Mouse (Mus musculus) embryonic fibroblast, embryonic 13.5 days (primary cell): Measurements from ENCODE around the gene Kcnh5. TPM values are rescaled to one million over a fixed set of nuclear protein-coding genes. Genes with fewer than 3 reads are reported as not detected.

Experiments
- H3K27ac ChIP-seq: 2 replicates; pipeline ENCODE4 v1.5.1; 2012; ENCODE audit warnings: low read length, control low read depth, inconsistent platforms; ENCODE audit not compliant: insufficient read depth
- H3K4me1 ChIP-seq: 2 replicates; pipeline ENCODE4 v1.6.1; 2011; ENCODE audit warnings: low read length; ENCODE audit not compliant: control insufficient read depth, insufficient read depth
- H3K4me3 ChIP-seq: 2 replicates; pipeline ENCODE4 v1.5.1; 2011; ENCODE audit warnings: mild to moderate bottlenecking, control low read depth, low read length; ENCODE audit not compliant: insufficient read depth
- CTCF ChIP-seq: IDR thresholded peaks from 2 replicates; pipeline ENCODE4 v1.5.1; 2011; ENCODE audit warnings: mild to moderate bottlenecking, control low read depth, low read length, moderate library complexity, borderline replicate concordance; ENCODE audit not compliant: insufficient read depth
- POLR2A ChIP-seq: IDR thresholded peaks from 2 replicates; pipeline ENCODE4 v1.6.1; 2011; ENCODE audit warnings: low read depth, mild to moderate bottlenecking, control low read depth, low read length, moderate library complexity
- polyA plus RNA-seq: library from polyadenylated mRNA; stranded (reverse); fragments of >200 nt; gene quantifications from 2 replicates; pipeline ENCODE4 v1.2.4, GENCODE M21; 2011; ENCODE audit warnings: low read depth; ENCODE audit not compliant: missing spikeins, insufficient read length

Gene Kcnh5
- 0.12 TPM in 1 of 2 replicates, not detected in the other for polyA plus RNA-seq

DNA sequence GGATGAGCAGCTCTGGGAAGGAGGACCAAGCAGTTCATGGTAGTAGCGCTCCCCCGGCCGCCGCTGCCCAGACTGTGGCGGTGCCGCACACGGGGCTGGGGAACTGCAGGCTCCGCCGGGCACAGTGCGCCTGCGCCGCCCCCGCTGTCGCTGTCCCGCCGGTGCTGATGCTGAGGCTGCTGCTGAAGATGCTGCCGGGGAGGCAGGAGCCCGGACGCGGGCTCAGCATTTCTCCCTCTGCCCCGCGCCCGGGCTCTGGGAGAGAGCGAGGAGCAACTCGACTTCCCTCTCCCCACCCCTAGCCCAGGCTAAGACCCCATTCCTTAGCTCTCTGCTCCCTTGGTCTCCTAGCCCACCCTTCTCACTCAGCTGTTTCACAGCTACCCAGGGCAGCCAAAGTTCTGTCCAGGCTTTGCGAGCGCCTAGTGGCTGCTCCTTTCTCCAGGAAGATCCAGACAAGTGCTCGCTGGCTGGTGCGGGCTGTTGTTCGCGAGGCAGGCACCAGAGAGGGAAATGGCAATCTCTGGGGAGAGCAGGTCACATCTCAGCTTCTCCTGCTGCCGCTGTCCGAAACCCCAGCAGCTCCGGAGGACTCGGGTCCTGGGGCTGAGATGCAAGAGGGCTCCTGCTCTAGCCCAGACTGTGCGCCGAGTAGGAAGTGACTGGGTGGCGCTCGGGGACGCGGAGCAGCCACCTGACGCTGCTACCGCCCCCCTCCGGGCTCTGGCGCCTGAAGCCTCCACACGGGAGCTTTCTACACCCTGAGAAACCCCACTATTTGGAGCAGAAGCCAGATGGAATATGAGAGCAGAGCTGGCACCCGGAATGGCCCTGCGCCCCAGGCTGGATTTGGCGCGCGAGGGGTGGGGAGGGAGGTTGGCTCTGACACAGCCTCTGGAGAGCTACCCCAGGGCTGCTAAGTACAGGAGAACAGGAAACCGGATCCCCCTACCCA, at the start of gene Kcnh5:
TSS of gene Kcnh5 (minus strand) at position 642 of the 955 bp plus-strand sequence.
- H3K4me3 ChIP-seq: peak within 1 kb of the TSS; percentile 13
- no peak within 1 kb of the TSS for H3K27ac ChIP-seq
- TF ChIP-seq POLR2A: no peak
- no peak for TF ChIP-seq CTCF
- no peaks in the 10 kb centered on the region for H3K4me1 ChIP-seq

DNA sequence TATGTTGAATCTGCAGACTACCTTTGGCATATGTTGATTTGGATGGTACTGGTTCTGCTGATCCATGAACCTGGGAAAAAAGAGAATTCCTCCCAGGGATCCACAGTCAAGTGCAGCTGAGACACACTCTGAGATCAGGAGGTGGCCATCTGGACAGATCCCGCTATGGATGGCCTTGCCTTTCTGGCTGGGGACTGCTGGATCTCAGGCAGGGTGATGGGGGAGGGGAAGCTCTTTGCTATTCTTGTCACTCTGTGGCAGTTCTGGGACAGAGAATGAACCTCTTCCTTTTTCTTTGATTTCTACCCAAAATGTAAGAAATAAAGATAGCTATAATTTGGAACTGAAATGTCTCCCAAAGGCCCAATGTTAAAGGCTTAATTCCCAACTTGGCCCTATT, 46.8 kb upstream of the Kcnh5 start:
- no peak for TF ChIP-seq POLR2A
- no peak for TF ChIP-seq CTCF
- no peak overlapping the region for H3K27ac ChIP-seq
- no peaks in the 10 kb centered on the region for H3K4me1 ChIP-seq

GRCm38 (mm10) chr12:75189413-75189812, 12.3 kb upstream of the Kcnh5 start:
- Histone ChIP-seq H3K27ac (no peak overlapping the region), H3K4me3 (no peak overlapping the region), H3K4me1 (no peaks in the 10 kb centered on the region)
- TF ChIP-seq POLR2A (no peak), CTCF (no peak)

More for the DNA sequence above, 46.8 kb upstream of the Kcnh5 start:
- no peak overlapping the region for H3K4me3 ChIP-seq

GRCm38 (mm10) chr12:75182646-75183045, 5.5 kb upstream of the Kcnh5 start:
- TF ChIP-seq POLR2A (no peak), CTCF (no peak)
- Histone ChIP-seq H3K4me1 (no peaks in the 10 kb centered on the region), H3K27ac (no peak overlapping the region), H3K4me3 (no peak overlapping the region)

GRCm38 (mm10) chr12:75179491-75179890, 2.4 kb upstream of the Kcnh5 start:
- TF ChIP-seq POLR2A: no peak
- no peak for TF ChIP-seq CTCF
- Histone ChIP-seq H3K4me1 (no peaks in the 10 kb centered on the region), H3K4me3 (no peak overlapping the region), H3K27ac (no peak overlapping the region)

- Histone ChIP-seq H3K4me3 (no peak overlapping the region), H3K27ac (no peak overlapping the region), H3K4me1 (no peaks in the 10 kb centered on the region)
- no peak for TF ChIP-seq CTCF
- no peak for TF ChIP-seq POLR2A
These were observed 506 bp upstream of the Kcnh5 start for GRCm38 (mm10) chr12:75177646-75178030.

GRCm38 (mm10) chr12:75175931-75176565, 1.1 kb downstream of the Kcnh5 start:
- Histone ChIP-seq H3K4me3 (peak overlapping the region; percentile 10; the same call in 1 of the 2 replicates), H3K4me1 (no peaks in the 10 kb centered on the region), H3K27ac (no peak overlapping the region)
- TF ChIP-seq POLR2A (no peak), CTCF (no peak)

GRCm38 (mm10) chr12:75170970-75171369, 6.2 kb downstream of the Kcnh5 start:
- H3K4me3 ChIP-seq: no peak overlapping the region
- H3K4me1 ChIP-seq: no peaks in the 10 kb centered on the region
- TF ChIP-seq CTCF (no peak), POLR2A (no peak)
- no peak overlapping the region for H3K27ac ChIP-seq

DNA sequence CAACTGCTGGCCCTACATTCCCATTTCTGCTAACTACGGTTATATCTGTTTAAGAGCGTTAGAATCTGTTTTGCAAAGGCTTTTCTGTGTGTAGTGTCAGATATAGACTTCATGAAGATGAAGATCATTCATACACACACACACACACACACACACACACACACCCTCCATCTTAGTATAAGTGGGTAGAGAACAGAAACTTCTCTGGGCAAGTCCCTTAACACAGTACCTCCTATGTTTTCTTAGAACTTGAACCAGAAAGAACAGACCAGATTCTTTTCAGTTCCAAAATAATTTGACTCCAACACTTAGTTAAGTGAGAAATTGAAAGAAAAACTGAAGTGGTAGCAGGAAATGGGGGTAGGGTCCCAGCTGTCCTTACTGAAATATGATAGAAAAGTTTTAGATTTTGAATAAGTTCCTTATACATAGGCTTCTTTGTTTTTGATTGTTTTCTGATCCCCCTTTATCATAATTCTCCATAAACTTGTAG, 24.0 kb downstream of the Kcnh5 start:
- no peak overlapping the region for H3K27ac ChIP-seq
- no peak overlapping the region for H3K4me3 ChIP-seq
- H3K4me1 ChIP-seq: no peaks in the 10 kb centered on the region
- TF ChIP-seq CTCF (no peak), POLR2A (no peak)

DNA sequence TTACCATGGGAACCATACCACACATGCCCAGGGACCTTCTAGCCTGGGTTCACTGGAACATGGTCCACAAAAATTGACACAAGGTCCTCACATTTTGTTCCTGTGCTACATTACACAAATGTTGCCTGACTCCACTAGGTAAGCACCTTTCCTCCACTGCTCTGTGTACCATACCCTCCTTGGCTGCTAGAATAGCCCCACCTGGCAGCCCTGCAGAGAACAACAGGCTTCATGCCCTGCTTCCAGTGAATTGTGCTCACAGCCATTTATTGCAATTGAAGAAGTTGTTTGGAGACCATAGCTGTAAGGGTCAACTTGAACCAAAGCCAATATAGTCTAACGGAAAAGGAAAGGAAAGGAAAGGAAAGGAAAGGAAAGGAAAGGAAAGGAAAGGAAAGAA, 37.3 kb downstream of the Kcnh5 start:
- no peak for TF ChIP-seq CTCF
- TF ChIP-seq POLR2A: no peak
- H3K4me3 ChIP-seq: no peak overlapping the region

More for the DNA sequence above, 37.3 kb downstream of the Kcnh5 start:
- Histone ChIP-seq H3K4me1 (no peaks in the 10 kb centered on the region), H3K27ac (no peak overlapping the region)
